Mouse (Mus musculus): ENCODE data around the gene Hs3st5. TPM values are rescaled to one million over a fixed set of nuclear protein-coding genes. Genes with fewer than 3 reads are reported as not detected.

The Hs3st5 gene
- total and polyA plus RNA-seq, 3 experiments, result not detected

- in situ Hi-C loops (cut with MboI; ENCODE audit: low pct_ligation_motif_present, low pct_unique_long_range_greater_than_20kb, low sequenced_read_pairs), result no loop called here
Measured at GRCm38 (mm10) chr10:36483362-36483761, 23.3 kb upstream of the Hs3st5 start.

GRCm38 (mm10) chr10:36484011-36484410 lies 22.6 kb upstream of the Hs3st5 start:
- dilution Hi-C loops (cut with MboI; ENCODE audit: extremely low pct_ligation_motif_present, extremely low pct_unique_long_range_greater_than_20kb, low sequenced_read_pairs), result no loop called here
- in situ Hi-C loops (cut with MboI; ENCODE audit: low pct_ligation_motif_present, low pct_unique_long_range_greater_than_20kb, low sequenced_read_pairs), result no loop called here
- Histone ChIP-seq H3K4me2 (ENCODE audit: insufficient read depth, low read depth, poor library complexity, severe bottlenecking) (no peak overlapping the region), H3K9ac (ENCODE audit: insufficient read depth, low read depth) (no peak overlapping the region), H3K27ac (ENCODE audit: insufficient read depth, low read depth) (no peak overlapping the region), H3K4me1 (ENCODE audit: control insufficient read depth in 1 of 2, insufficient read depth in 2 of 2) (no peaks in the 10 kb centered on the region), H3K9me3 (replicated peaks; ENCODE audit: low read length) (no peaks in the 10 kb centered on the region), H3K36me3 (replicated peaks in 1 of 2; ENCODE audit: control insufficient read depth in 1 of 2, insufficient read depth in 1 of 2, low read length in 1 of 2) (no peaks in the 10 kb centered on the region), H3K4me3 (replicated peaks in 1 of 3; ENCODE audit: low read depth in 2 of 3, low read length in 2 of 3, poor library complexity in 1 of 3) (no peak overlapping the region), H3K79me2 (replicated peaks; ENCODE audit: control insufficient read depth, extremely low read depth, insufficient read depth, poor library complexity, severe bottlenecking) (no peaks in the 10 kb centered on the region), H3K27me3 (replicated peaks) (no peaks in the 10 kb centered on the region)
- TF ChIP-seq SMC3 (IDR thresholded peaks at IDR 0.05; ENCODE audit: low read depth, low read length) (no peak), ZKSCAN1 (IDR thresholded peaks at IDR 0.05; ENCODE audit: borderline replicate concordance, low read depth, low read length) (no peak), KAT2A (IDR thresholded peaks at IDR 0.05; ENCODE audit: insufficient replicate concordance, low read length) (no peak), EP300 (IDR thresholded peaks at IDR 0.05; ENCODE audit: low read length) (no peak), BHLHE40 (IDR thresholded peaks at IDR 0.05; ENCODE audit: low read depth, low read length) (no peak), MYC (IDR thresholded peaks at IDR 0.05; ENCODE audit: low read depth, low read length) (no peak), JUN (IDR thresholded peaks at IDR 0.05; ENCODE audit: insufficient read depth, low read depth, low read length) (no peak), NELFE (IDR thresholded peaks at IDR 0.05; ENCODE audit: low read depth, low read length) (no peak), MAFK (IDR thresholded peaks at IDR 0.05; ENCODE audit: insufficient replicate concordance, low read length) (no peak), HCFC1 (IDR thresholded peaks at IDR 0.05; ENCODE audit: low read depth, low read length) (no peak), MAX (IDR thresholded peaks at IDR 0.05; ENCODE audit: low read length) (no peak), PAX5 (IDR thresholded peaks at IDR 0.05; ENCODE audit: low read length) (no peak), SIN3A (IDR thresholded peaks at IDR 0.05; ENCODE audit: low read length) (no peak), ETS1 (conservative IDR thresholded peaks at IDR 0.05; ENCODE audit: low read depth, low read length) (no peak), ZMIZ1 (IDR thresholded peaks at IDR 0.05; ENCODE audit: low read depth, low read length) (no peak), ELF1 (IDR thresholded peaks at IDR 0.05; ENCODE audit: low read depth, low read length) (no peak), CTCF (conservative IDR thresholded peaks at IDR 0.05 in 1 of 2, IDR thresholded peaks at IDR 0.05 in 1 of 2; ENCODE audit: low read depth in 2 of 2, low read length in 2 of 2) (no peak), TBP (conservative IDR thresholded peaks at IDR 0.05; ENCODE audit: low read depth, low read length) (no peak), RAD21 (IDR thresholded peaks at IDR 0.05; ENCODE audit: low read depth, low read length) (no peak)
- no peak for DNase-seq (ENCODE audit: extremely low read depth)

More at GRCm38 (mm10) chr10:36483362-36483761, 23.3 kb upstream of the Hs3st5 start:
- Histone ChIP-seq H3K27me3 (replicated peaks) (no peaks in the 10 kb centered on the region), H3K79me2 (replicated peaks; ENCODE audit: control insufficient read depth, extremely low read depth, insufficient read depth, poor library complexity, severe bottlenecking) (no peaks in the 10 kb centered on the region), H3K9ac (ENCODE audit: insufficient read depth, low read depth) (no peak overlapping the region), H3K36me3 (replicated peaks in 1 of 2; ENCODE audit: control insufficient read depth in 1 of 2, insufficient read depth in 1 of 2, low read length in 1 of 2) (no peaks in the 10 kb centered on the region), H3K4me3 (replicated peaks in 1 of 3; ENCODE audit: low read depth in 2 of 3, low read length in 2 of 3, poor library complexity in 1 of 3) (no peak overlapping the region), H3K9me3 (replicated peaks; ENCODE audit: low read length) (no peaks in the 10 kb centered on the region), H3K4me2 (ENCODE audit: insufficient read depth, low read depth, poor library complexity, severe bottlenecking) (no peak overlapping the region), H3K27ac (ENCODE audit: insufficient read depth, low read depth) (no peak overlapping the region), H3K4me1 (ENCODE audit: control insufficient read depth in 1 of 2, insufficient read depth in 2 of 2) (peaks cover under 1 to 2% of the 10 kb centered on the region in 2 experiments; a peak in 2 of 4 replicates)
- no peak for DNase-seq (ENCODE audit: extremely low read depth)
- dilution Hi-C loops (cut with MboI; ENCODE audit: extremely low pct_ligation_motif_present, extremely low pct_unique_long_range_greater_than_20kb, low sequenced_read_pairs), result no loop called here
- TF ChIP-seq RAD21 (IDR thresholded peaks at IDR 0.05; ENCODE audit: low read depth, low read length), result no peak
- TF ChIP-seq NRF1 (IDR thresholded peaks at IDR 0.05; ENCODE audit: low read depth, low read length), result no peak
- no peak for TF ChIP-seq JUND (conservative IDR thresholded peaks at IDR 0.05; ENCODE audit: low read depth, low read length)
- TF ChIP-seq USF2 (conservative IDR thresholded peaks at IDR 0.05; ENCODE audit: low read depth, low read length), result no peak
- no peak for TF ChIP-seq MAFK (IDR thresholded peaks at IDR 0.05; ENCODE audit: insufficient replicate concordance, low read length)
- TF ChIP-seq RCOR1 (conservative IDR thresholded peaks at IDR 0.05; ENCODE audit: low read depth, low read length), result no peak
- no peak for TF ChIP-seq MAZ (IDR thresholded peaks at IDR 0.05; ENCODE audit: low read depth, low read length)
- TF ChIP-seq BHLHE40 (IDR thresholded peaks at IDR 0.05; ENCODE audit: low read depth, low read length), result no peak
- no peak for TF ChIP-seq MEF2A (IDR thresholded peaks at IDR 0.05; ENCODE audit: borderline replicate concordance, low read depth, low read length)
- TF ChIP-seq ELF1 (IDR thresholded peaks at IDR 0.05; ENCODE audit: low read depth, low read length), result no peak

Data from CH12.LX (cell line).